Mouse (Mus musculus): ENCODE data around the gene Itga1.

The Itga1 gene

GRCm38 (mm10) chr13:115101355-115102191 is at the start of gene Itga1, which contains the start of gene Gm49395:
Gene Itga1 (minus strand): TSS chr13:115101964.
Gene Gm49395 (minus strand): TSS chr13:115101921.
- DNase-seq (ENCODE audit: low read depth, low spot score), result no peak

- no peak for DNase-seq (ENCODE audit: low read depth, low spot score)
Measured at GRCm38 (mm10) chr13:115150602-115151001, 48.8 kb upstream of the Itga1 start.

DNA sequence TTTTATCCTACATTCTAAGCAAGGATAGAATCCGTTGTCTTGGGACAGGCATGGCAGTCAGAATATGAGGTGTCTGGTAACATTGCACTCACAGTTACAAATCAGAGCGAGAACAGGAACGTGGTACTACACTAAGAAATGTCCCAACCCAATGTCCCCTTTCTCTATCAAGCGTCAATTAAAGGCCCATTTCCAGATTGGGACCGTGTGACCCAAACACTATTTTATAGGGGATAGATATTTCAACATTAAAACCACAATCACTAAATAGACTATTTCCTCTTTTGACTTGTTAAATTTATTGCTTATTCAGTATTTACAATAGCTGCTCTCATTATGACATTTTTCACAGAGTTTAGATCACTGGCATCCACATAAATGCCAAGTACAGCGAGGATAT is 48.1 kb upstream of the Itga1 start:
- no peak for DNase-seq (ENCODE audit: low read depth, low spot score)

- no peak for DNase-seq (ENCODE audit: low read depth, low spot score)
Measured at GRCm38 (mm10) chr13:115143575-115143974, 41.8 kb upstream of the Itga1 start.

DNA sequence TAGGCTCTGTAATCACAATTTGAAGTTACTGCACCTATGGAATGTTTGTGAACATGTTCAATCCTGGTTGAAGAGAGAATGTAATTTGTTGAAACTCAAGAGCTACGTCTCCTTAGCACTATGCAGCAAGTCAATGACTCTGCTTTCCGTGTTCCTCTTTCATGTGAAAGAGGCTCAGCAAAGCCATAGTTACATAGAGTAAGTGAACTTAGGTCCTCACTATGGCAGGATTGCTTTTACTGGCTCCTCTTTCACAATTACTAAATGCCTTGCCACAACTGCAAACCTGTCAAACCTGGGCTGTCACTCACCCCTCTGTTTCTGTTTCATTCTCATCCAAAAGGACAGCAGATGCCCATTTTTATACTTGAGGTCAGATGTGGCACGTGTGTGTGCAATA is 40.3 kb upstream of the Itga1 start:
- DNase-seq (ENCODE audit: low read depth, low spot score), result no peak

- DNase-seq (ENCODE audit: low read depth, low spot score), result no peak
Measured at GRCm38 (mm10) chr13:115138513-115138912, 36.7 kb upstream of the Itga1 start.

GRCm38 (mm10) chr13:115136761-115137160 is 35.0 kb upstream of the Itga1 start:
- no peak for DNase-seq (ENCODE audit: low read depth, low spot score)

DNA sequence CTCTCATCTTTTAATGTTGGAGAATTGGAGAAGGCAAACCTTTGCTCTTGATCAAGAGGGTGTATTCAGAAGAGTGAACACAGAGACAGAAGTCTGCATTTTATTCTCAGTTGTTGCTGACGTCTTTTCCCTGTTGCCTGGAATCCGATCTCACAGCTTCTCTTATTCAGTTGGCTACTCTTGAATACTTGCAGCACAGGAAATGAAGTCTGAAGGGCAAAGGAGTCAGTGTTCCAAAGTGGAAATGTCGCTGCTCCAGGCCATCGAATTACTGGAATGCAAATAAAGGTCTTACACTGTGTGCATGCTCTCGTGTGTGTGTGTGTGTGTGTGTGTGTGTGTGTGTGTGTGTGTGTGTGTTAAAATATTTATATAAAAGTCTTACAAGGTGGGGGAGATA is 30.7 kb upstream of the Itga1 start:
- DNase-seq (ENCODE audit: low read depth, low spot score), result no peak

- no peak for DNase-seq (ENCODE audit: low read depth, low spot score)
Measured at GRCm38 (mm10) chr13:115131381-115131780, 29.6 kb upstream of the Itga1 start.

GRCm38 (mm10) chr13:115130035-115130434 is 28.3 kb upstream of the Itga1 start:
- no peak for DNase-seq (ENCODE audit: low read depth, low spot score)

DNA sequence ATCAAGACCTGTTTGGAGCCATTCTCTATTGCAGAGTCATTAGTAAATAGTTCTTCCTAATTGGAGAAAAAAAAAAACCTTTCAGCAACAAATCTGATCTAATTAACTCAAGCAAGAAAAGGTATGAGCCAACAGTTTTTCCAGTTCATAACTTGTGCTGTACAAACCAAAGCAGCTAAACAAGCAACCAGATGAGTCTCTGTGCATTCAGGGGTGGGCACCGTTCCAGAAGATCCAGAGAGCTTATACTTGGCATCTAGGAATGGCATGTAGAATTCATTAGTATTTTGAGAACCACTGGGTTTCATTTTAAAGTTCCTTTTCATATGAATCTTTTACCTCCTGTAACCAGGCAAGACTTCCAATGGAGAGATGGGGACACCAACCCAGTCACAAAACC is 26.1 kb upstream of the Itga1 start:
- DNase-seq (ENCODE audit: low read depth, low spot score), result no peak

- DNase-seq (ENCODE audit: low read depth, low spot score), result no peak
Measured at GRCm38 (mm10) chr13:115126534-115126933, 24.8 kb upstream of the Itga1 start.

GRCm38 (mm10) chr13:115125130-115125529 is 23.4 kb upstream of the Itga1 start:
- no peak for DNase-seq (ENCODE audit: low read depth, low spot score)

GRCm38 (mm10) chr13:115124521-115124920 is 22.8 kb upstream of the Itga1 start:
- no peak for DNase-seq (ENCODE audit: low read depth, low spot score)

DNA sequence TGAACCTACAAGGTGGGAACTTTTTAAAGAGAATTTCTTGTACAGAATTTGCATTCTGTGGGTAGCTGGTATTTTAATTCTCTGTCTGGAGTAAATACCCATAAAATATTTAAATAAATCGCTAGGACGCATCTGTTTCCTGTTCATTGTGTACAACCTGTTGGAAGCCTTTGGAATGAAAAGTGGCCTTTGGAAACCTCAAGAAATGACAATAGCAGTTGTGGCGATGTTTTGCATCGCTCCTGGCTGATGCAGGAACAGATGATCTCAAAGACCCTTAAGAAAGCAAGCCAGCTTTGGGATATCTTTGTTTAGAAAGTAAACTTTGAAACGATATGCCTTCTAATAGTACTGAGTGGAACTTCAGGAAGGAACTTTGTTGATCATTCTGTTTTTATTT is 17.0 kb upstream of the Itga1 start:
- DNase-seq (ENCODE audit: low read depth, low spot score), result no peak

GRCm38 (mm10) chr13:115118195-115118594 is 16.4 kb upstream of the Itga1 start:
- no peak for DNase-seq (ENCODE audit: low read depth, low spot score)

- DNase-seq (ENCODE audit: low read depth, low spot score), result no peak
Measured at GRCm38 (mm10) chr13:115116930-115117621, 15.3 kb upstream of the Itga1 start.

DNA sequence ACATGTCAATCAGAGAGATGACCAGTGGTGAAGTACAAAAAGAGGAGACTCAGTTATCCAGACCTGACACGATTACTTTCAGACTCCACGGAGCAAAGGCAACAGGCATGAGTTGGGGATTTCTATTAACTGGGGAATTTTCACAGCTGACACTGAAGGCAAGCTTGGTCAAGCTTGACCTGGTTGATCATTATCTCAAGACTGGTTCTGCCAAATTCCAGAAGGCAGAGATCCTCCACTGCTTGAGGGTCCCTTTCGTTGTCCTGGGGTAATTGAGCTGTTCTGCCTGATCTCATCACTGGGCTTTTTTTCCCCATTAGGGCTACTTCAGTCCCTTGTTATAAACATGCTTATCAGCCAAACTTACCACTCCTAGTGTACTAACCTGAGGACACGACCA is 7.9 kb upstream of the Itga1 start:
- DNase-seq (ENCODE audit: low read depth, low spot score), result no peak

GRCm38 (mm10) chr13:115107436-115107835 is 5.7 kb upstream of the Itga1 start:
- no peak for DNase-seq (ENCODE audit: low read depth, low spot score)

GRCm38 (mm10) chr13:115106183-115106582 is 4.4 kb upstream of the Itga1 start:
- DNase-seq (ENCODE audit: low read depth, low spot score), result no peak

- no peak for DNase-seq (ENCODE audit: low read depth, low spot score)
Measured at GRCm38 (mm10) chr13:115102754-115103153, 990 bp upstream of the Itga1 start.

DNA sequence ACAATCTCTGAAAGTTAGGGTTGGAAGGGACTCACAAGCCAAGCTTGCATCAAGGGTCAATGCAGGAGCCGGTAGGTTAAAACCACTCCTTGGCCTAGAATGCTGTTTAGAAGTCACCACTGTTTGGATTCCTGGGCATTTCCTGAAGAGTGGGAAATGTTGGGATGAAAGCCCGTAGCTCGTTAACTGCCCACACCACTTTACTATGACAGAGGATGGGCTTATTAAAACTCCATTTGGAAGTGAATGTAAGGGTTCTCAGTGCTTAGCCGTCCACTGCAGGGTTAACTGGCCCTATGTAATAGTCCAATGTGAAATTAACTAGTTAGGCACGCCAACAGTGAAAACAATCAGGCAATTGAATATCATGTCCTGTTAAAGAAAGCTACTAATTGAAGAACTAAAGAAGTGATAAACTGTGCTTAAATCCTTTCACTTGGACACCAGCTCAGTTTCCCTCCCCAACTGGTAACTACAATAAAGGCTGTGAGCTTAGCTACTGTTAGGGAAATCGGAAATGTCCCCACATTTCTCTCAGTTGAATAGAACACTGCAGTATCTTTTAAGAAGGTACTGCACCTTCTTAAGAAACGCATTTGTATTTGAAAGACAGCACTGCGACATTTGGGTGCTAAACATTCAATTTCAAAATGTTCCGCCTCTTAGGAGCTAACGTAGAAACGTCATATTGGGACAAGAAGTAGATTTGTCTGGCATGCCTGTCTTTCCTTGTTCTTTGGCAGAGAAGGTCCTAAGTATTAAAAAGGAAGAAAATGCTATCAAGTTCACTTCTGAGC is 1.2 kb downstream of the Itga1 start:
- DNase-seq (ENCODE audit: low read depth, low spot score), result no peak

All from retina, postnatal 7 days (tissue).